Mouse (Mus musculus) bone marrow macrophage, adult 2 months (primary cell): ENCODE data around the gene Pard3.

Experiments used
- CTCF ChIP-seq: IDR thresholded peaks from 2 replicates; pipeline ENCODE4 v1.5.1; 2012; ENCODE audit warnings: low read depth, mild to moderate bottlenecking, low read length, moderate library complexity
- POLR2A ChIP-seq: IDR thresholded peaks from 2 replicates; pipeline ENCODE4 v1.6.1; 2012; ENCODE audit warnings: mild to moderate bottlenecking, low read depth, low read length, borderline replicate concordance

DNA sequence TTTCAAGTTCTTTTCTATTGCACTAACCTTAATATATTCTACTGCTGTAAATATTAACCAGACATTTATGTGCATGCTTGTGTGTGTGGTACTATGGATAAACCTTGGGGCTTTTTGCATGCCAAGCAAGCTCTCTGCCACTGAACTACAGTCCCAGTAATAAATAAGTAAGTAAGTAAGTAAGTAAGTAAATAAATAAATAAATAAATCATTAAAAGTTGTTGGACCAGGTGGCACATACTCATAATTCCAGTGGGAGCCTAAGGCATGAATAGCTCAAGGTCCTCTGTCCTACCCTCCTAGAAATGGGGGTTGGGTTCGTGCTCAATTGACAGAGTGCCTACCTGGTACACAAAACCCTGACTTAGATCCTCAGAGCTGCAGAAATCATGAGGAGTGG lies 400.6 kb downstream of the Pard3 start:
- TF ChIP-seq POLR2A (no peak), CTCF (no peak)
